Mouse (Mus musculus) subcutaneous adipose tissue, adult 2 months (tissue): ENCODE results near the gene Gm2163. TPM values are rescaled to one million over a fixed set of nuclear protein-coding genes. Genes with fewer than 3 reads are reported as not detected.

Source experiments
- polyA plus RNA-seq: library from polyadenylated mRNA; depleted of rRNA; stranded (reverse); fragments of >200 nt; gene quantifications from 2 replicates; pipeline ENCODE4 v1.2.3, GENCODE M21; 2012; ENCODE audit warnings: low replicate concordance; rRNA removed

The Gm2163 gene
- polyA plus RNA-seq, result 0.04 and 0.08 TPM in 2 replicates

DNA sequence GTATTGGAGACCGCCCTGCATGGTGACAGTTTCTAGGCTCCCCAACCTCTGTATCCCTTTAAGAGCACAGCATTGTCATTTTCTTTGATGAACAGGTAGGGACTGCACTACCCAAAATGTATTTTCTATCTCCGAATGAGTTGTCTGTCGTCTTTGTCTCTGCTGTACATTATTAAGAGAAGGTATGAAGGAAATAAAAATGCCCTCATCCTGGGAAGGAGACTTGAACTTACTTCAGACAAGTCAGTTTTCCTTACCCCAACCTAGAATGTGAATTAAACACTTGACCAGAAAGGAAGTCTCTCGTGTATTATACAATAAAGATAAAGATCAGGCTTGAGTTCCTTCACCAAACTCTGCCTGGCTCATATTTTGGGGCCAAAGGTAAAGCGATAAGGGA is at the start of gene Gm2163:
Gene Gm2163, plus strand, starts transcription at position 301 of the 400 bp plus-strand sequence.

DNA sequence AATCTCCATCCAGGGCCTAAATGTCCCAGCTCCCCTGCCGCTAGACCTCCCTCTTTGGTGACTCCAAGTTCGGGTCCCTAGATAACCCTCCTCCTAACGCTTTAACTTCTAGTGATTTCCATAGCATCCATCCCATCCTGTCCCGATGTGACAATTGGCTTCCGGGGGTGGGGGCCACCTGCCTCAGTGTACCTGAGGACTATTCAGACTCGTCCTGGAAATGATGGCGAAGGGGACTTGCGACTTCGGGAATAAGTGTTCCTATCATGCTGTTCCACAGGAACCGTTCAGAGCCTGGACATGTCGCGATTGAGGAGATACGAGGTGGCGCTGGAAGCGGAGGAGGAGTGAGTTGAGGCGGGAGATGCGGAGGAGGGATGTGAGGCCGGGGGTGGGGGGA is 27.5 kb upstream of the Gm2163 start, which contains the start of gene Gm21586:
Gene Gm21586, plus strand, starts transcription at position 301 of the 400 bp plus-strand sequence.

DNA sequence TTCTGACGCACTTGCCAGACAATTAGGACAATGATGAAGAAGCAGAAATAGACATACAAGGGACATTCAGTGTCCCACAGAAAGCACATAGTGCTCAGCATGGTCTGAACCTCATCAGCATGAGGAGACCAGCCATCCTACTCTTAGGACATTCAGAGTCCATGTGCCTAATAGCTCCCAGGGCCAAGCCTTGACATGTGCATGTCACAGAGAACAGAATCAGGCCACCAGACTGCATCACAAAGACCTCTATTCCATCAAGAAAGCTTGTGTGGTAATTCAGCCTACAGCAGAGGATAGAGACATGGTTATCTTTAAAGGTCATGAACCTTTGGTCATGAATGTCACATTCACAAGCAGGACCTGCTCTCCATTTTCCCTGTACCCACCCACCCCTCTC is 61.5 kb downstream of the Gm2163 start, which contains the start of gene Fam205a2:
Gene Fam205a2, minus strand, starts transcription at position 101 of the 400 bp plus-strand sequence.

DNA sequence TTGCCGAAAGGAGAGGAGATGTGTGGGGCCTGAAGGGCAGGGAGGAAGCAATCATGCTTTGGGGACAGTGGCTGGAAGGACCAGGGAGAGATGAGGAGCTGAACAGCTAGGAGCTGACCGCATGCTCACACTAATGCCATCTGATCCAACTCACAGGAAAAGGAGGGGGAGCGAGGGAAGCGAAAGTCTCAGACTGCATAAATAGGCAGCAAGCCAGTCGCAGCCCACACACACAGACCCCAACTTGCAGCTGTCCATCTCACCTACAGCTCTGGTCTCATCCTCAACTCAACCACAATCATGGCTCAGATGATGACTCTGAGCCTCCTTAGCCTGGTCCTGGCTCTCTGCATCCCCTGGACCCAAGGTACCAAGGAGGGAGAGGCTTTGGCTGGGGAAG is 145.3 kb downstream of the Gm2163 start, which contains the start of gene Gm10591:
Gene Gm10591, plus strand, starts transcription at position 301 of the 400 bp plus-strand sequence.

DNA sequence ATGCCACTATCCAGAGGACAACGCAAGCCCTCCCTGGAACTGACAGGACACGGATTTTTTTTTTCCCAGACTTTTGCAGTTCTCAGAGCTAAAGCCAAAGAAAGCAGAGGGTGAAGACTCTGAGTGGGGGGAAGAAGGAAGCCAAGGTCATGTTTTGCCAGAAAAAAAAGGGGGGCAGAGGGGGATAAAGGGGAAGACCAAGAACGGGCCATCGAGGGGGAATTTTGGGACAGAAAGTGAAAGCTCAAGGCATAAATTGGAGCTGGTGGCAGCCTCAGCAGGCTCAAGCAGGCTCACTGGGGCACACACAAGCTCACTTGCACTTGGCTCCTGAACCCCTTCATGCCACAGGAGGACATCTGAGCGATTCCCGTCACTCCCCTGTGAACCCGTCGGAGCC is 162.9 kb downstream of the Gm2163 start, which contains the start of gene Gm2564:
Gene Gm2564, plus strand, starts transcription at position 301 of the 400 bp plus-strand sequence.

Other genes starting within 250 kb of the Gm2163 start
- gene Gm10600, start 226.1 kb upstream of the Gm2163 start, polyA plus RNA-seq, result not detected in 2 replicates
- 1.6 TPM in 1 of 2 replicates, not detected in the other for gene Ccl21b, start 211.0 kb upstream of the Gm2163 start, polyA plus RNA-seq
- gene Gm21953, start 172.5 kb upstream of the Gm2163 start, polyA plus RNA-seq, result not detected in 2 replicates
- gene Fam205a3, start 148.4 kb upstream of the Gm2163 start, polyA plus RNA-seq, result 0.17 and 0.39 TPM in 2 replicates
- not detected in 2 replicates for gene Gm21586, start 27.4 kb upstream of the Gm2163 start, polyA plus RNA-seq
- 0.17 and 0.39 TPM in 2 replicates for gene Fam205a2, start 61.4 kb downstream of the Gm2163 start, polyA plus RNA-seq
- 1.6 TPM in 1 of 2 replicates, not detected in the other for gene Gm10591, start 145.4 kb downstream of the Gm2163 start, polyA plus RNA-seq
- gene Gm2564, start 163.0 kb downstream of the Gm2163 start, polyA plus RNA-seq, result 1.3 and 1.9 TPM in 2 replicates
- gene Ccl27b, start 188.5 kb downstream of the Gm2163 start, polyA plus RNA-seq, result not detected in 2 replicates
- gene Il11ra2, start 195.1 kb downstream of the Gm2163 start, polyA plus RNA-seq, result 0.24 and 0.41 TPM in 2 replicates